Mouse (Mus musculus) embryo, embryonic 11.5 days (tissue): ENCODE data around the gene Smim10l2a.

Experiments
- DNase-seq: peaks from one replicate; pipeline ENCODE4 v3.0.0-alpha.2; 2012; ENCODE audit warnings: low read depth, low spot score

The Smim10l2a gene

GRCm38 (mm10) chrX:56374431-56375128 is at the start of gene Smim10l2a:
Gene Smim10l2a, plus strand, starts transcription at chrX:56374586.
- peak; percentile 23 for DNase-seq

GRCm38 (mm10) chrX:56332046-56332445 is 42.3 kb upstream of the Smim10l2a start:
- no peak for DNase-seq

GRCm38 (mm10) chrX:56340305-56340704 is 34.1 kb upstream of the Smim10l2a start:
- DNase-seq = peak; percentile 17

- DNase-seq = no peak
Observed at GRCm38 (mm10) chrX:56342921-56343320, 31.5 kb upstream of the Smim10l2a start.

GRCm38 (mm10) chrX:56346176-56346931 is 28.0 kb upstream of the Smim10l2a start, which contains the start of gene Zfp449:
Gene Zfp449, plus strand, starts transcription at chrX:56346400.
- DNase-seq = peak; percentile 72

GRCm38 (mm10) chrX:56346932-56347253 is 27.5 kb upstream of the Smim10l2a start:
- DNase-seq = no peak

- no peak for DNase-seq
Observed at GRCm38 (mm10) chrX:56380852-56381251, 6.5 kb downstream of the Smim10l2a start.

- DNase-seq = peak; percentile 26
Observed at GRCm38 (mm10) chrX:56384142-56384541, 9.8 kb downstream of the Smim10l2a start.

- no peak for DNase-seq
Observed at GRCm38 (mm10) chrX:56404646-56405045, 30.3 kb downstream of the Smim10l2a start.

- no peak for DNase-seq
Observed at GRCm38 (mm10) chrX:56405482-56405881, 31.1 kb downstream of the Smim10l2a start.

GRCm38 (mm10) chrX:56406128-56406527 is 31.7 kb downstream of the Smim10l2a start:
- no peak for DNase-seq

- DNase-seq = no peak
Observed at GRCm38 (mm10) chrX:56416277-56416676, 41.9 kb downstream of the Smim10l2a start.

GRCm38 (mm10) chrX:56417541-56417940 is 43.2 kb downstream of the Smim10l2a start:
- no peak for DNase-seq
